Mouse (Mus musculus) bone marrow, adult 2 months (tissue): ENCODE data around the gene Gm21985.
A peak's percentile ranks its signal among the peaks of the same experiment; 100 is the strongest.

ENCODE experiments used
- CTCF ChIP-seq: fragments of 200-500 bp; IDR thresholded peaks from 2 replicates; pipeline ENCODE4 v1.5.1; 2011; ENCODE audit warnings: low read length, control low read depth; ENCODE audit not compliant: control insufficient read depth, insufficient read depth
- POLR2A ChIP-seq: fragments of 200-500 bp; IDR thresholded peaks from 2 replicates; pipeline ENCODE4 v1.6.1; 2011; ENCODE audit warnings: low read depth, mild to moderate bottlenecking, control low read depth, low read length, borderline replicate concordance; ENCODE audit not compliant: control insufficient read depth

DNA sequence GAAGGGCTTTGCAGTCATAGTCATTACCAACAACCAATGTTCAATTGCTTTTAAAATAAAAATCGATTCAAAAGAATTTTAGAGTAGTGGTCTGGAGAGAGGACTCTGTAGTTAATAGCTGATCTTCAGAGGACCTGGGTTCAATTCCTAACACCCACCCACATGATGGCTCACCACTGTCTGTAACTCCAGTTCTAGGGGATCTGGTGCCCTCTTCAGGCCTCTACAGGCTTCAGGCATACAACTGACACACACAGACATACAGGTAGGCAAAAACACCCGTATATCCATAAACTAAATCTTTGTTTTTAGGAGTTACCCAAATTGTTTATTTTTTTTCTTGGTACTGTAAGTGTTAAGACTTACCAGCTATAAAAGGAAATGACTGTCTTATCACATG is 73.6 kb downstream of the Gm21985 start:
- TF ChIP-seq CTCF (peak; percentile 30; the same call in 1 of the 2 replicates), POLR2A (no peak)
